Mouse (Mus musculus) ZHBTc4 (cell line): Measurements from ENCODE around the gene Tmem229b.

ENCODE experiments used
- DNase-seq: peaks from one replicate; pipeline ENCODE4 v3.0.0-alpha.2; 2011; ENCODE audit warnings: low read depth, low spot score

The Tmem229b gene

GRCm38 (mm10) chr12:79007126-79007753 is at the start of gene Tmem229b:
Gene Tmem229b (minus strand): TSS chr12:79007627.
- peak; percentile 71 for DNase-seq

GRCm38 (mm10) chr12:79055276-79055675 is 47.8 kb upstream of the Tmem229b start:
- peak; percentile 54 for DNase-seq

- no peak for DNase-seq
These were observed 44.6 kb upstream of the Tmem229b start for GRCm38 (mm10) chr12:79052073-79052472.

- no peak for DNase-seq
These were observed 43.3 kb upstream of the Tmem229b start for GRCm38 (mm10) chr12:79050545-79051212.

- no peak for DNase-seq
These were observed 42.4 kb upstream of the Tmem229b start for GRCm38 (mm10) chr12:79049807-79050206.

- no peak for DNase-seq
These were observed 41.5 kb upstream of the Tmem229b start for GRCm38 (mm10) chr12:79048898-79049297.

- no peak for DNase-seq
These were observed 39.8 kb upstream of the Tmem229b start for GRCm38 (mm10) chr12:79047203-79047602.

GRCm38 (mm10) chr12:79046171-79046570 is 38.7 kb upstream of the Tmem229b start:
- DNase-seq: no peak

GRCm38 (mm10) chr12:79044668-79045067 is 37.2 kb upstream of the Tmem229b start:
- no peak for DNase-seq

GRCm38 (mm10) chr12:79041436-79041835 is 34.0 kb upstream of the Tmem229b start:
- peak; percentile 74 for DNase-seq

GRCm38 (mm10) chr12:79040201-79040827 is 32.9 kb upstream of the Tmem229b start:
- no peak for DNase-seq

GRCm38 (mm10) chr12:79039708-79040107 is 32.3 kb upstream of the Tmem229b start:
- peak; percentile 27 for DNase-seq

- DNase-seq: peak; percentile 96
These were observed 27.9 kb upstream of the Tmem229b start for GRCm38 (mm10) chr12:79035349-79035748.

GRCm38 (mm10) chr12:79034331-79034730 is 26.9 kb upstream of the Tmem229b start:
- DNase-seq: peak; percentile 76

- peak; percentile 86 for DNase-seq
These were observed 21.8 kb upstream of the Tmem229b start, which contains the start of gene Plekhh1 for GRCm38 (mm10) chr12:79028911-79029861. Gene Plekhh1 (plus strand): TSS chr12:79029163.

- peak; percentile 50 for DNase-seq
These were observed 20.1 kb upstream of the Tmem229b start for GRCm38 (mm10) chr12:79027526-79027925.

GRCm38 (mm10) chr12:79022882-79023281 is 15.5 kb upstream of the Tmem229b start:
- DNase-seq: peak; percentile 70

GRCm38 (mm10) chr12:79021902-79022301 is 14.5 kb upstream of the Tmem229b start:
- no peak for DNase-seq

GRCm38 (mm10) chr12:79017994-79018399 is 10.6 kb upstream of the Tmem229b start:
- peak; percentile 32 for DNase-seq

GRCm38 (mm10) chr12:79016109-79016508 is 8.7 kb upstream of the Tmem229b start:
- DNase-seq: no peak

GRCm38 (mm10) chr12:79010569-79010968 is 3.1 kb upstream of the Tmem229b start:
- DNase-seq: no peak
